Comparison of ENCODE assay signal across 8 mouse cellular contexts in genomic region chr19:55414050-55414449, GRCm38 (mm10).
DNase-seq lines count a peak whose midpoint lies in the region; ATAC-seq and TF ChIP-seq lines count a peak whose summit lies in the region.

No protein-coding gene starts in this region.

- no peaks in the 10 kb centered on the region for H3K4me1 ChIP-seq in kidney, embryonic 14.5 days (ENCODE audit: control insufficient read depth, insufficient read depth, low read length)
- no peaks in the 10 kb centered on the region for H3K4me1 ChIP-seq in forebrain, postnatal 0 days (ENCODE audit: insufficient read depth)
- H3K4me1 ChIP-seq in midbrain, embryonic 14.5 days (ENCODE audit: control insufficient read depth, insufficient read depth, low read length), result peaks cover 8% of the 10 kb centered on the region; the same call in 1 of the 2 replicates

- H3K27me3 ChIP-seq in kidney, embryonic 14.5 days (ENCODE audit: control insufficient read depth, insufficient read depth, low read length), result no peaks in the 10 kb centered on the region
- no peaks in the 10 kb centered on the region; the same call in 1 of the 2 replicates for H3K27me3 ChIP-seq in forebrain, postnatal 0 days (ENCODE audit: insufficient read depth, low read length)
- no peaks in the 10 kb centered on the region for H3K27me3 ChIP-seq in midbrain, embryonic 14.5 days (ENCODE audit: control insufficient read depth, insufficient read depth, low read length)

- H3K27ac ChIP-seq in kidney, embryonic 14.5 days (ENCODE audit: low read depth, low read length), result no peak overlapping the region
- H3K27ac ChIP-seq in forebrain, postnatal 0 days (ENCODE audit: low read depth, low read length), result no peak overlapping the region
- H3K27ac ChIP-seq in midbrain, embryonic 14.5 days (replicated peaks; ENCODE audit: low read depth, low read length), result no peak overlapping the region

- peak; percentile 31 for DNase-seq in kidney, adult 18-20 months
- DNase-seq in ES-CJ7 (ENCODE audit: low read depth, low spot score), result peak; percentile 50
- DNase-seq in adrenal gland, postnatal 36 days, result peak; percentile 63 to 66
- peak; percentile 84 for DNase-seq in forebrain, postnatal 0 days
- DNase-seq in large intestine, adult 2 months (ENCODE audit: low read depth, low spot score), result peak; percentile 44
- DNase-seq in midbrain, embryonic 14.5 days, result peak; percentile 90
- peak; percentile 68 for DNase-seq in thymus, postnatal 4 days

- ATAC-seq in kidney, embryonic 14.5 days (ENCODE audit: low FRiP score, low TSS enrichment), result no peak
- peak; percentile 79 for ATAC-seq in forebrain, postnatal 0 days
- ATAC-seq in midbrain, embryonic 14.5 days (ENCODE audit: low FRiP score, low TSS enrichment), result 0 out of 2 replicates have a peak, but pooled peaks have one; percentile 55

- 47% methylated on average over 8 of the region's 8 CpGs for WGBS in kidney, embryonic 14.5 days
- 25% methylated on average over 8 of the region's 8 CpGs for WGBS in forebrain, postnatal 0 days
- 40% methylated on average over 8 of the region's 8 CpGs for WGBS in large intestine, adult 2 months
- 36% methylated on average over 8 of the region's 8 CpGs for WGBS in midbrain, embryonic 14.5 days

- no peak overlapping the region for H3K4me2 ChIP-seq in kidney, embryonic 14.5 days (replicated peaks; ENCODE audit: low read depth, low read length)
- H3K4me2 ChIP-seq in forebrain, postnatal 0 days (ENCODE audit: low read depth), result no peak overlapping the region
- H3K4me2 ChIP-seq in midbrain, embryonic 14.5 days (ENCODE audit: low read length), result no peak overlapping the region

- H3K9ac ChIP-seq in kidney, embryonic 14.5 days (ENCODE audit: low read depth, low read length), result no peak overlapping the region
- no peak overlapping the region for H3K9ac ChIP-seq in forebrain, postnatal 0 days
- no peak overlapping the region for H3K9ac ChIP-seq in midbrain, embryonic 14.5 days (replicated peaks; ENCODE audit: low read length)

- no peak overlapping the region for H3K4me3 ChIP-seq in kidney, embryonic 14.5 days (ENCODE audit: low read length)
- H3K4me3 ChIP-seq in forebrain, postnatal 0 days (ENCODE audit: low read depth, low read length), result no peak overlapping the region
- no peak overlapping the region for H3K4me3 ChIP-seq in midbrain, embryonic 14.5 days (replicated peaks; ENCODE audit: low read depth, low read length)

- H3K9me3 ChIP-seq in kidney, embryonic 14.5 days (ENCODE audit: control insufficient read depth, low read length), result no peaks in the 10 kb centered on the region
- H3K9me3 ChIP-seq in forebrain, postnatal 0 days (ENCODE audit: low read length), result no peaks in the 10 kb centered on the region
- no peaks in the 10 kb centered on the region for H3K9me3 ChIP-seq in midbrain, embryonic 14.5 days (ENCODE audit: control insufficient read depth, low read length)

- peak; percentile 86 for TF ChIP-seq CTCF in forebrain, postnatal 0 days (IDR thresholded peaks at IDR 0.05; ENCODE audit: low read depth)

- no peaks in the 10 kb centered on the region for H3K36me3 ChIP-seq in kidney, embryonic 14.5 days (ENCODE audit: control insufficient read depth, insufficient read depth, low read length)
- H3K36me3 ChIP-seq in forebrain, postnatal 0 days (ENCODE audit: insufficient read depth), result no peaks in the 10 kb centered on the region
- H3K36me3 ChIP-seq in midbrain, embryonic 14.5 days (ENCODE audit: control insufficient read depth, insufficient read depth, low read length), result no peaks in the 10 kb centered on the region

Comparison
In these comparisons a context has a peak if more than half of its experiments do, and no peak if none do; other contexts are left out.
1. DNase-seq: peak in every context shown above with its lines; median percentile 90 in midbrain, embryonic 14.5 days; 84 in forebrain, postnatal 0 days; 68 in thymus, postnatal 4 days; 64 in adrenal gland, postnatal 36 days; 50 in ES-CJ7; 44 in large intestine, adult 2 months; 31 in kidney, adult 18-20 months.